Mouse (Mus musculus): Measurements from ENCODE around the gene Igf2r. TPM values are rescaled to one million over a fixed set of nuclear protein-coding genes. Genes with fewer than 3 reads are reported as not detected.
A peak's percentile ranks its signal among the peaks of the same experiment; 100 is the strongest.

Gene Igf2r
- total RNA-seq, 2 experiments from 2014 or later: 178 to 206 TPM

GRCm38 (mm10) chr17:12782861-12783847 is 13.7 kb upstream of the Igf2r start:
- no peak for DNase-seq (ENCODE audit: low spot score in 2 of 2)

DNA sequence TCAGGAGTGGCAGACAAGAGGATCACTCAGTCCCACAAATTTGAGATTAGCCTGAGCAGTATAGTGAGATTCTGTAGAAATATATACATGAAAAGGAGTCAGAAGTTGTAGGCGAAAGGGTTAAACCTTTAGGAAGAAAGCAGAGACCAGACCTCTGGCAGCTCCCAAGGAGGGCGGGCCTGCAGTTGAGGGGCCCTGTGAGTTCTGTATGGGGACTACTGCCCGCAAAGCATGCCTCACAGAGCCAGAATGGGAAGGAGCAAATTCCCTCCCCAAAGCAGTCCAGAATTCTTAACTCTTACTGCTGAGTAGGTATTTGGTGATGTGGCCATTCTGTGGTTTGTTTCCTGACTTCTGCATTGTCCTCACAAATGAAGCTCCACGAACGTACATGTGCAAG is 11.6 kb upstream of the Igf2r start:
- DNase-seq (ENCODE audit: low spot score in 2 of 2): peak in 1 of 2 experiments; percentile 56

DNA sequence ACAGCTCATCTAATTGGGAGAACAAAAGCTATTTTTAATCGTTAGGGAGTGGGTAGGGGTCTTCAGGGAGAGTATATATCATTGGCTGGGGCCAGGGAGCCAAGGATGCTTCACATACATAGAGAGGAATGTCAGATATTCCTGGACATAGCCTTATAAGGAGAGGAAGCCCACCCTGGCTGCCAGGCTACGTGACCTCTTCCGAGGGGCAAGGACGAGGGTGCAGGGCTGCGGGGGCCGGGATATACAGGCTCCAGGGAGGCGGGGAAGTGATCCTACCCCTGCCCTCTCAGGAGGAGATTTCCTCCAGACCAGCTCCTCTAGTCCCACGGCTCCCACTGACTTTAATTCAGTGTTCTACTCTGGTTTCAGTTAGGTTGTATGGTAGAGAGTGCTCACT is 10.7 kb upstream of the Igf2r start:
- DNase-seq (ENCODE audit: low spot score in 2 of 2): no peak

- DNase-seq (ENCODE audit: low spot score in 2 of 2): no peak
Measured at GRCm38 (mm10) chr17:12779442-12779841, 10.0 kb upstream of the Igf2r start.

- DNase-seq (ENCODE audit: low spot score in 2 of 2): no peak
Measured at GRCm38 (mm10) chr17:12773956-12774355, 4.5 kb upstream of the Igf2r start.

DNA sequence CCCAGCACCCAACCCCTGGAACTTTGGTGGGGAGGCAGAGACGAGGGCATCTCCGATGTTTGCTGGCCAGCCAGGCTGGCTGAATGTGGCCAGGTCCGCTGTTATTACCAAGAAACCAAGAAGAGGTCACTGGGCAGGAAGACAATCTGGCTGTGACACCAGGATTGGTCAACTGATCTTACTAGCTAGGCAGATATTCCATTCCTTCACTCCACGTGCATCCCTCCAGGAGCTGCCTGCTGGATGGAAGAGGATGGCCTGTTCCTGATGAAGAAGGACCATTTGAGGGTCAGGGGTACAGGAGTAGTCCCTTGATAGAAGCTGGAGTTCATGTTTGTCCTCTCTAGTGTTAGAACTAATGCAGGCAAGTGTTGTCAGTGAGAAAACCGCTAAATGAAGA is 1.0 kb upstream of the Igf2r start:
- DNase-seq (ENCODE audit: low spot score in 2 of 2): no peak

DNA sequence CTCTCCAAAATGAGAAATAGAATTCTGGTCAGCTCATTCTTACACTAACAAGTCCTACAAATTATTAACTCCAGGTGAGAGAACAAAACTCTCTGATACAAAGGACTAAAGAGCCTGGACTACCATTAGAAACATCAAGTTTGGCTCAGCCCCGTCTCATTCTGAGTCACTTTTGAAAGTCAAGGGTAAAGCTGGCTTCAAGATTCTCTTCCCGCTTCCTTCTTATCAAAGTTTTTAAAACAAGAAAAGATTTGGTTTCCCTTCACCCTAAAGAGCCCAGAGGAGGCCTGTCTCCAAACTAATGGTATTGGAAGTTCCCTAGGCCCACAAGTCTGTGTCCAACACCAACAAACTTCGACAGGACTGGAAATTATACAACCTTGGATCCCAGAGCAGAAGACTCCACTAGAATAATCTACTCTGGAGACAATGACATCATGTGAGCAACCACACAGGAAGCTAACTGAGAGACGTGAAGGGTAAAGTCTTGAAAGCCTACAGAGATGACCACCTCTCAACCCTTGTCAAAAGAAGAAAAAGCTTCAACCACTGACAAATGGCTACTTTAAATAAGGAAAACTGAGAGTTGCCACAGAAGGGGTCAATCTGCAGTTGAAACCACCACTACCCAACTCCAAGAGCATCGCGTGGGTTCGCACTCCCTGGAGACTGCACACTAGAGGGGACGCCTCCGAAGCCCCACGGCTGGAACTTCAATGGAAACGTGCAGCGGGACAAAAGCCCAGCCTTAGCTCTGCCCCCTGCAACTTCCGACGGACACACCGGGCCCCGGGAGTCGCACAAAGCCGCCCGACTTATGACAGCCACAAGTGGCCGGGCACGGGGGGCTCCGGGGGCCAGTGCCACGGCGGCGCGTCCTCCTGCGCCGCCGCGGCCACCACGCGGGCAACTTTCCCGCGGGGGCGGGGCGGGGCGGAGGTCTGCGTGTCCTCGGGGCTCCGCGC is 767 bp downstream of the Igf2r start:
- DNase-seq (ENCODE audit: low spot score in 2 of 2): no peak

GRCm38 (mm10) chr17:12767294-12767852 is 2.1 kb downstream of the Igf2r start:
- no peak for DNase-seq (ENCODE audit: low spot score in 2 of 2)

- no peak for DNase-seq (ENCODE audit: low spot score in 2 of 2)
Measured at GRCm38 (mm10) chr17:12763412-12763811, 6.1 kb downstream of the Igf2r start.

DNA sequence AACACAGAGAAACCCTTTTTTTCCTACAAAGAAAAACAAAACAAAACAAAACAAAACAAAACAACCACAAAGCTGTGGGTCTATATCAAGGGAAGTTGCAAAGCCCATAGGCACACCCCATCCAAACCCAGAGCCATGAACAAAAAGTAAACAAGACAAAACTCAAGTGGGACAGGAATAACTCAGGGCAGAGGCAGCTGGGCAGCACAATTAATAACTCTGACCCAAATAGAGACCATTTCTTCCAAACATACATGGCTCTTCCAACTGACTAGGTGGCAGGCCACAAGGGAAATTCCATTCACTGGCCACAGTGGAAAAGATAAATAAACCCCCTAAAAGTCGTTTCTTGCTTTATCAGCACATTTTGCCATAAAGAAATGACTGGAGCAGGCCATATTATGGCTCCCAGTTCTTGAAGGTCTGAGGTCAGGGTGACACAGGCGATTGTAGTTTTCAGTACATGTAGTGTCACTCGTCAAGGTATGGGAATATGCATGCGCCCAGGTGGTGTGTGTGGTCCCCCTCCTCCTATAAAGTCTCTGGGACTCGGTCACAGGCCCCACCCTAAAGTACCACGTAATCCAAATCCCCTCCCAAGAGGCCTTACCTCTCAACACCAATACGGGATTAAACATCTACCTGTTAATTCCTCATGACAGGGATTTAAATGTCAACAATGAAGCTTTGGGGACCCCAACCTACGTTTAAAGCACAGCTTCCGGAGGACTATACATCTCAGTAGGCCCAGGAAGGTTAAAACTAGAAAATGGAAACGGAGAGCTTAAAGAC is 8.9 kb downstream of the Igf2r start:
- DNase-seq (ENCODE audit: low spot score in 2 of 2): no peak

- peak in 1 of 2 experiments; percentile 62 for DNase-seq (ENCODE audit: low spot score in 2 of 2)
Measured at GRCm38 (mm10) chr17:12759646-12760074, 9.8 kb downstream of the Igf2r start.

- DNase-seq (ENCODE audit: low spot score in 2 of 2): no peak
Measured at GRCm38 (mm10) chr17:12758701-12759455, 10.6 kb downstream of the Igf2r start.

- peak in 1 of 2 experiments; percentile 60 for DNase-seq (ENCODE audit: low spot score in 2 of 2)
Measured at GRCm38 (mm10) chr17:12757990-12758389, 11.5 kb downstream of the Igf2r start.

DNA sequence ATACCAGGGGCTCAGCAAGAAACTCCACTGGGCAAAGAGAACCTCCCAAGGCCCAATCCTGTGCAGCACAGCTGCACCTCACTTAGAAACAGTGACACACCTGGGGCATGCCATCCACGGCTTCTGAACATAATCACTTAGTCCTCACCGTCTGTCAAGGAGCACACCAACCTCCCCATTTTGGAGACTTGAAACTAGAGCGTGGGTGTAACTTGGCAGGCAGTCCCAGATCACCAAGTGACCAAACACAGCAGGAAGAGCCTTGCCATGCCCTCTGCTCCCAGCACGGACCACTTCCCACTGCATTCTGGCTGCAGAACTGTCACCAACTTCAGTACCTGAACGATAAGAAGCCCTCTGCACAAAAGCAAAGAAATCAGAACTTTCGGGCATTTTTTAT is 12.3 kb downstream of the Igf2r start:
- no peak for DNase-seq (ENCODE audit: low spot score in 2 of 2)

- DNase-seq (ENCODE audit: low spot score in 2 of 2): no peak
Measured at GRCm38 (mm10) chr17:12755951-12756350, 13.5 kb downstream of the Igf2r start.

GRCm38 (mm10) chr17:12755146-12755545 is 14.3 kb downstream of the Igf2r start:
- no peak for DNase-seq (ENCODE audit: low spot score in 2 of 2)

DNA sequence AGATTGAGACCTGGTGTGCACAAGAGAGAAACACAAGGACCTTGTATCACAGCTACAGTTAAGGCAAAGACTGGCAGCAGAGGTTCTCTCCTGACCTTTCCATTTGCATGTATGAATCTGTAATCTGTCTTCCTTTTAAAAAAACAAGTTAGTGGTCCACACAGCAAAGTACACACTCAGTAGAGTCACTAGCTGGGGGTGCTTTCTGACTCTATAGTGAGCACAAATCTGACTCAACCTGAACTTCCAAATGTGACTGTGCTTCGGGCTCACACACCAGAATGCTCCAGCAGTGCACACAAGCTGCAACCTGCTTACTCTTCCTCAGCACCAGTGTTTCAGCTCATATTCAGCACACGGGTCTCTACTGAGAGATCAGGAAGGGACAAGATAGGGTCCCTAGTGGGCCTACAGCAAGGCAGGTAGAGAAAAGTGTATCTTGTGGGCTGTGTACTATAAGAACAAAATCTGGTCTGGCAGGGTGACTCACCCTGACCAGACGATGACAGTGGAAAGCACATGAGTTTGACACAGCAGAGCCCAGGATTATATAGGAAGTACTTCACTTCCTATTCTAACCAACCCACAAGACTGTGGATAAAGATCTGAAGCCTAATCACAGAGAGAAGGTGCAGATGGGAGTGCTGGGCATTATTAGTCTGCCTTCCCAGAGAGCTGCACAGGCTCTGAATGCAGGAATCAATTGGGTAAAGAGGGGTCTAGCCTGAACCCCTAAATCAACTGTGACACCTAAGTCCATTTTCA is 15.0 kb downstream of the Igf2r start:
- DNase-seq (ENCODE audit: low spot score in 2 of 2): no peak

- DNase-seq (ENCODE audit: low spot score in 2 of 2): no peak
Measured at GRCm38 (mm10) chr17:12753050-12753449, 16.4 kb downstream of the Igf2r start.

GRCm38 (mm10) chr17:12751641-12752040 is 17.8 kb downstream of the Igf2r start:
- no peak for DNase-seq (ENCODE audit: low spot score in 2 of 2)

Data from gastrocnemius, postnatal 4 days (tissue).